Mouse (Mus musculus) lung, postnatal 14 days (tissue): ENCODE results near the gene Cmya5.

Experiments used
- DNase-seq: peaks from one replicate; pipeline ENCODE4 v3.0.0; 2021

The Cmya5 gene

DNA sequence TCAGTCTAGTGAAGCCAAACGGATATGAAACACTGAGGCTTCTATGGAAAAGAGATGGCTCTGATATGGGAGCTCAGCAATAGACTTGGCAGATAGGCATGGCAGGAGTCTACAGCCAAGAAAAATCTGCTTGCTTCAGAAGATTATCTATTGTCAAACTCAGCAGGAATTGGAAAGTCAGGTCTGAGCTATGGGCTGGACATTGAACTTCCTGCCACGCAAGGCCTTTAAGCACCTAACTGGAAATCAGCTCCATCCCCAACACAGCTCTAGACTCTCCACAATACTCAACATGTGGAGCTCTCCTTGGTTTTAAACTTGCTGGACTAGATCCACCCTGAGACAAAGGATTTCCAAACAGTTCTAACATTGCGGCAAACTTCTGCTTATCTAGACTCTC is 84.1 kb downstream of the Cmya5 start:
- DNase-seq, result no peak

GRCm38 (mm10) chr13:93058551-93059011 is 85.9 kb downstream of the Cmya5 start:
- no peak for DNase-seq

DNA sequence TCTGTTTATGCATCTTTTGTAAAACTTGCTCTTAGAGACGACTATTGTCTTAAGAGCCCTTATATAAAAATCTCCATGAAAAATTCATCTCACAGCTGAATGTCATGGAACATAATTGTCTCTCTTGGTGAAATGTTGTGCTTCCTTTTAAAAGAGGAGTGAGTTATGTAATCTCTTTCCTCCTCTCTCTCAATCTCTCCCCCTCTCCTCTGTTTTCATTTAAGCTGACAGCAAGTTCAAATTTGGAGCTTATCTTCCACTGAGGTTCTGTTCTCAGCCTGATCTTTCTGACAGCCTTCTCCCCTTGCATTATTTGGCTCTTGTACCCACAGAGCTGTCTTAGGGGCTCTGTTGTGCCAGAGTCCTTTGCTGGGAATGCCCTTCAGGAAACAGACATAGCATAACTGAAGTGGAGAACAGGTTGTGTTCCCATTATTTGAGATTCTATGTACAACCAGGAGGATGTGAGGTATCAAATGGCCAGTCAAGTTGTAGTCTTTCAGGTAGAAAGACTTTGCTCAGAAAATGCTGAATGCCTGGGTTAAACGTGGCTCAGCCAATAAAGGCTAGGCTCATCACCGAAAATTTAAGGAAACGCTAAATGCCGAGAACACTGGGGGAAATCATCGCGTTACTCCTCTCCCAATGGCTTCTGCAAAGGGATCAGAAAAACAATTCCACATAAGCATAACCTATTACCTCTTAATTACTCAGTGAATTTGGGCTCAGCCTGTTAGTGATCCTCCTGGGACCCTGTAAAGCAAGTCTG is 86.8 kb downstream of the Cmya5 start:
- DNase-seq, result no peak

GRCm38 (mm10) chr13:93056091-93056490 is 88.4 kb downstream of the Cmya5 start:
- no peak for DNase-seq

- no peak for DNase-seq
Measured at GRCm38 (mm10) chr13:93051483-93051882, 93.0 kb downstream of the Cmya5 start.

DNA sequence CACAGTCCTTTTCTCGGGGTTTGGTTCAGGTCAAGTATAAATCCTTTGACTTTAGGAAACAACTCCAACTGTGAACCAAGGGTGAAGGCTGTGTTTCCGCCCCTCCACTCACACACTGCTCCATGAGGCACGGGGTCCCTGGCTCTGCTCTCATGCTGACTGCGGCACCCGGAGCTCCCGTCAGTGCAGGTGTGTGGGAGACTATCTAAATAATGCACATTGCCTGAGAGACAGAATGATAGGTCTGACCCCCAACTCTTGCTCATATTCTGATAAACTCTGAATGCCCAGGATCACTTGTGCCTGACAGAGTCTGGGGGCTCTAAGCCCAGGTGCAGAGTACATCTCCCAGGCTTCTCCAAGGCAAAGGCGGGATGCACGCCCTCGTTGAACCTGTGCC is 103.5 kb downstream of the Cmya5 start:
- DNase-seq, result no peak

DNA sequence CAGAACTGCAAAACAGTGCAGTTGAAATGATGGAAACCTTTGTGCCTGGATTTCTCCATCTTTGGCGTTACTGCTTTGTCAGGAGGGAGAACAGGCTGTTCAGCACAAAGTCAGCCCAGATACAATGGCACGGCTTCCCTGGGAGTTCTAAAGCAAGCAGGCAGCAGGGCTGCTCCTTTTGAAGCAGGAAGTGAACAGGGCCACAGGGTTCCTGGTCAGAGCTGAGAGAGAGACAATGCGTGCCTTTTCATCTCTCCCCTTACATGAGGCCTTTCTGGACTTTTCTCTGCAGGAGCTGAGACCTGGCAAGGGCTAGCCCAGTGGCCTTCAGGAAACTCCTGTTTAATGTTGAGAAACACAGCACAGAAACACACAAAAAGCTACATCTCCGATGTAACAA is 108.3 kb downstream of the Cmya5 start:
- DNase-seq, result no peak

- no peak for DNase-seq
Measured at GRCm38 (mm10) chr13:93029337-93029736, 115.2 kb downstream of the Cmya5 start.

DNA sequence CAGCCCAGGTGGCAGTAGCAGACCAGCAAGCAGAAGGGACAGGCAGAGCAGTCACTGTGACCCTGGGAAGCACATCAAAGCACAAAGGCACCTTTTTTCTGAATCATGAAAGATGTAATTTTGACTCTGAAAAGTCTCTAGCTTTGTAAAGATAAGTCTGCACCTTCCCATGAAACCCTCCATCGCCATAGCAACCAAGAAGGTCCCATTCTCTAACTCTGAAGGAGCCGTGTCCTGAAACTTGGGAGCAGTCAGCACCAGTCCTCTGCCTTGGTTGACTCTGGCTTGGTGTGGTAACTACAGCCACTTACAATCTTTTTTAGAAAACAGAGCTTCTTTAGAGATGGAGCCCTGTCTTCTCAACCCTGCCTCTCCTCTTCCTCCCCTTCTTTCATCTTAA is 119.7 kb downstream of the Cmya5 start:
- DNase-seq, result no peak

- no peak for DNase-seq
Measured at GRCm38 (mm10) chr13:93022158-93022557, 122.4 kb downstream of the Cmya5 start.

DNA sequence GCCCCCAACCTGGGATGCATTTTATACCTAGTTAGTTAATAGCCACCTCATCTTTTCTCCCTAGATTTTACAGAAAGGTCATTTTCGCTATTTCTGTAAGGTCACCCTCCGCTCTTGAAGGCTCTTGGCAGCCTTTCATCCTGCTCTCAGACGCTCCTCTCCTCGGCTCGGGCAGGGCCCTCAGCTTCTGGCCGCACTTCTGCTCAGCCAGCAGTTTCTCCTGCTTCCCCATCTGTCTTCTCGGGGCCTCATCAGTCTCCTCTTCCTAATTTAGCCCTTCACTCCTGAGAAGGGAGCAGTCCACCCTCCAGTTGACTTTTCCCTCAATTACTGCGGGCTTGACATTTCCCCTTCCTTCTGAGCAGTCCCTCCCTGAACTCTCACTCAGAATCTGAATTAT is 131.6 kb downstream of the Cmya5 start:
- DNase-seq, result no peak

DNA sequence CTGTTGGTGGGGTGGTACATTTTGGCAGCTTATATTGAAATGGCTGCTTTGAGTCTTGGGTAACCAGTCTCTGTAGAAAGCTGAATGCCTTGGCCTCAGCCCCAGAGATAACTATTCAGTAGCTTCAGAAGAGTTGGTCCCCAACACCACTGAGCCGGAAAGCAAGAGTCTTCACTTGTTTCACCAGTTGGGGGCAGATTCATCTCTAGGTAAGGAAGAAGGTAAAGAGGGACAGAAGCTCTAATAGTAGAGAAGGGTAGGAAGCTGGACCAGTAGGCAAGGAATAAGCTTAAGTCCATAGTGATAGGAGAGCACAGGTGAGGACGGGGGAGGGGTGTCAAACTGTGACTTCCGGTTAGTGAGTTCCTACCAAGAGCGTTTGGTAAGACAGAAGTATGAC is 133.2 kb downstream of the Cmya5 start:
- DNase-seq, result no peak

DNA sequence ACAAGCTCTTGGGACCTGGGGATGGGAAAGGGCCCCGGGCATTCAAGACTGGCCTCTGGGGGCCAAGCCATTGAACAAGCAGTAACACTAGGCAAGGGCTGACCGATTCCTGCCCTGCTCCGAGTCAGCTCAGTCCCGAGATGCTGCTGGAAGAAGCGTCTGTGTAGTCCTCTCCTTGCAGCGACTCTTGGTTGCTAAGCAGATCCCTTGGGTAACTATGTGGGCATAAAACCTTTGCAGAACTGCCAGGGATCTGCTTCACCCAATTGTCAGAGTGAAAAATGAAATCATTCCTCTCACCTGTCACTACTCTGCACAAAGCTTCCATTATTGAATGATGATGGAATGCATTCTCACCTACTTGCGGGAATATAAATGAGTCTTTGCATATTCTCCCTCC is 134.0 kb downstream of the Cmya5 start:
- DNase-seq, result no peak

GRCm38 (mm10) chr13:93007078-93007477 is 137.4 kb downstream of the Cmya5 start:
- DNase-seq, result no peak

- DNase-seq, result no peak
Measured at GRCm38 (mm10) chr13:93006347-93006746, 138.2 kb downstream of the Cmya5 start.

- DNase-seq, result no peak
Measured at GRCm38 (mm10) chr13:93004003-93004402, 140.5 kb downstream of the Cmya5 start.

DNA sequence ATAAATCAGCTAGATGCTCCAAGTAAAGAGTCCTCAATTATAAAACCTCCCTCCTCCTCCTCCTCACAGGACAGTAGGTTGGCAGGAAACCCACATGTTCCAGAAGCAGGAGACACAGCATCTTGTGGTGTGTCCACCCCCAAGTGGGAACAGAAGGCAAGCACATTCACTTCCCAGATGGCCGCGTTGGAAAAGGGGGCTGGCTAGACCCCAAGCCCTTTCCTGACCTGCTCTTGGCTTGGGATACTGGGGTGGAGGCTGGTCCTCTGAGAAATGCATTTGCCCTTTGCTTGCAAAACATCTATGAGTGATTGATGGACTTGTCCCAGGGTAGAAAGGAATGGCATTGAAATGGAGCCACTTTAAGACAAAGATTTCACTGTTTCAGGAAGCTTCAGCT is 142.1 kb downstream of the Cmya5 start:
- DNase-seq, result no peak

DNA sequence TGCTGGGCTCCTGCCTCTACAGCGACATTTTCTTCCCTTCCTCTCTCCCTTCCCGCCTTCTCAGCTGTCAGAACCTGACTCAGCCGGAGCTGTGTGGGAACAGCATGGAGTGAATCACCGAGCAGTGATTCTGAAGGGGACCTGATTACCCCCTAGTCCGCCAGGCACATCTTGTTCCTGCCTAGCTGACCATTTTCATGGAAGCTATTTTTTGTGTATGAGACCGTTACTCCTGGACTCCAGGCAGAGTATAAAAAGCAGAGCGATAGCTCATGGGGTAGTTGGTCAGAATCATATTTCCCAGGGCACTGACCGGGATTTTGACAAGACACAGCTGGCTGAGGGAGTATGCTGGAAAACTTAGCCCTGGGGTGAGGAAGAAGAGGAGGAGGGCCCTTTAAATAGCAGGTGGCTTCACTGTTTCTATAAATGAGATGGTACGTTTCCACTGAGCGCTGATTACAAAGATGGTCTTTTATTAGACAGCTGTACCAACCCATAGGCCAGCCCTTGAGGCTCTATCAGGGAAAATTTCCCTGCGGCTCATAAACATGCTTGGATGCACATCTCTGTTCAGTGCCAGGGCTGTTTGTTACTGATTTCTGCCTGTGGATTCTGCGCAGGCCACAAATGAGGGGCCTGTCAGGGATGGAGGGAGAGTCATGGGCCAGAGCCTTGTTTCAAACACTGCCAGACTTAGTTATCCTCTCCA is 143.7 kb downstream of the Cmya5 start:
- DNase-seq, result no peak

GRCm38 (mm10) chr13:92999860-93000259 is 144.7 kb downstream of the Cmya5 start:
- no peak for DNase-seq

- DNase-seq, result no peak
Measured at GRCm38 (mm10) chr13:92994743-92995142, 149.8 kb downstream of the Cmya5 start.

DNA sequence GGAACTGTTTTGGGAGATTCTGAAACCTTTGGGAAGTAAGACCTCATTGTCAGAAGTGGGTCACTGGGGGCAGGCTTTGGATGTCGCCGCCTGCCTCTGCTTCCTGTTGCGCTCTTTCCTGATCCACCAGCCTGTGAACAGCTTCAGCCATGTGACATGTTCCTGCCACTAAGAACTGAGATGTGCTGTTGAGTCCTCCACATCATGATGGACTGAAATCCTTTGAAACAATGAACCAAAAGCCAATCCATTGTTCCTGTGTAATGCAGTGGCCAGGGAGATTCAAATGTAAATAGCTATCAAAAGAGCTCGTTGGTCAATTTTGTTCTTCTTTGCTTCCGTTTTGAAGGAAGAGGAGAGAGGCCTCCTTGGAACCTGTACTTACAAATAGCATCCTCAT is 151.7 kb downstream of the Cmya5 start:
- no peak for DNase-seq
